Mouse (Mus musculus) heart, embryonic 11.5 days (tissue): ENCODE results near the gene Kcnj6. TPM values are rescaled to one million over a fixed set of nuclear protein-coding genes. Genes with fewer than 3 reads are reported as not detected.

Experiments used
- ATAC-seq: fragments of 200-750 bp; cut with Nextera tagmentation; replicated peaks from 2 replicates; pipeline ENCODE4 v1.8.0; 2017; ENCODE audit warnings: moderate library complexity; ENCODE audit not compliant: insufficient number of reproducible peaks, low FRiP score, low TSS enrichment
- H3K27ac ChIP-seq: fragments of 300-500 bp; sonication (generic); 2 replicates; pipeline ENCODE4 v1.5.1; 2014; ENCODE audit warnings: mild to moderate bottlenecking, low read depth, low read length
- H3K27me3 ChIP-seq: fragments of 300-500 bp; sonication (generic); 2 replicates; pipeline ENCODE4 v1.6.1; 2014; ENCODE audit warnings: mild to moderate bottlenecking, low read length, mixed read lengths; ENCODE audit not compliant: control insufficient read depth, insufficient read depth
- H3K36me3 ChIP-seq: fragments of 300-500 bp; sonication (generic); 2 replicates; pipeline ENCODE4 v1.6.1; 2014; ENCODE audit warnings: mild to moderate bottlenecking, low read length, moderate library complexity, mixed read lengths; ENCODE audit not compliant: control insufficient read depth, insufficient read depth
- H3K4me1 ChIP-seq: fragments of 300-500 bp; sonication (generic); 2 replicates; pipeline ENCODE4 v1.6.1; 2014; ENCODE audit warnings: low read length; ENCODE audit not compliant: control insufficient read depth, insufficient read depth
- H3K4me2 ChIP-seq: fragments of 300-500 bp; sonication (generic); 2 replicates; pipeline ENCODE4 v1.6.1; 2014; ENCODE audit warnings: mild to moderate bottlenecking, moderate library complexity
- H3K4me3 ChIP-seq: fragments of 300-500 bp; sonication (generic); 2 replicates; pipeline ENCODE4 v1.5.1; 2014; ENCODE audit warnings: low read depth, low read length
- H3K9ac ChIP-seq: fragments of 300-500 bp; sonication (generic); 2 replicates; pipeline ENCODE4 v1.6.1; 2014; ENCODE audit warnings: mild to moderate bottlenecking, low read depth, low read length, moderate library complexity
- H3K9me3 ChIP-seq: fragments of 300-500 bp; sonication (generic); replicated peaks from 2 replicates; pipeline ENCODE4 v1.6.1; 2016; ENCODE audit warnings: low read length; ENCODE audit not compliant: control insufficient read depth
- WGBS: fragments of 180-500 bp; shearing (Covaris S2); extraction: QIAGEN DNeasy Blood & Tissue Kit; methylation state at CpG from one replicate; pipeline ENCODE4 v1.1.7; 2014; ENCODE audit not compliant: insufficient replicate concordance; 5-methylcytosine and 5-hydroxymethylcytosine counted together
- polyA plus RNA-seq: library from polyadenylated mRNA; unstranded; fragments of >200 nt; fragmentation: Nextera tagmentation; extraction: Ambion mirVana; gene quantifications from 2 replicates; pipeline ENCODE4 v1.2.1, GENCODE M21; 2014

Gene Kcnj6
- polyA plus RNA-seq, 1 experiment from 2014 or later: 0.19 TPM

- Histone ChIP-seq H3K4me2 (no peak overlapping the region), H3K27me3 (no peaks in the 10 kb centered on the region), H3K4me1 (no peaks in the 10 kb centered on the region), H3K9me3 (no peaks in the 10 kb centered on the region), H3K27ac (no peak overlapping the region), H3K9ac (no peak overlapping the region), H3K4me3 (no peak overlapping the region), H3K36me3 (no peaks in the 10 kb centered on the region)
- WGBS: 78% methylated on average over 9 of the region's 9 CpGs
- no peak for ATAC-seq
Observed at GRCm38 (mm10) chr16:94957156-94957828, 40.2 kb downstream of the Kcnj6 start.

GRCm38 (mm10) chr16:94956410-94956809 lies 41.1 kb downstream of the Kcnj6 start:
- no peaks in the 10 kb centered on the region for H3K9me3 ChIP-seq
- 84% methylated on average over 6 of the region's 6 CpGs for WGBS

GRCm38 (mm10) chr16:94953294-94953693 lies 44.2 kb downstream of the Kcnj6 start:
- 68% methylated on average over 1 of the region's 1 CpGs for WGBS
- ATAC-seq: no peak
- H3K4me1 ChIP-seq: no peaks in the 10 kb centered on the region
- H3K4me3 ChIP-seq: no peak overlapping the region
- no peak overlapping the region for H3K4me2 ChIP-seq
- no peak overlapping the region for H3K9ac ChIP-seq
- no peaks in the 10 kb centered on the region for H3K9me3 ChIP-seq
- H3K27ac ChIP-seq: no peak overlapping the region
- H3K36me3 ChIP-seq: no peaks in the 10 kb centered on the region
- no peaks in the 10 kb centered on the region for H3K27me3 ChIP-seq

More at GRCm38 (mm10) chr16:94956410-94956809, 41.1 kb downstream of the Kcnj6 start:
- no peaks in the 10 kb centered on the region for H3K36me3 ChIP-seq
- no peak overlapping the region for H3K9ac ChIP-seq
- no peak overlapping the region for H3K27ac ChIP-seq
- H3K27me3 ChIP-seq: no peaks in the 10 kb centered on the region
- ATAC-seq: no peak
- H3K4me3 ChIP-seq: no peak overlapping the region
- no peaks in the 10 kb centered on the region for H3K4me1 ChIP-seq
- no peak overlapping the region for H3K4me2 ChIP-seq

- Histone ChIP-seq H3K9ac (no peak overlapping the region), H3K36me3 (no peaks in the 10 kb centered on the region), H3K4me3 (no peak overlapping the region), H3K4me1 (no peaks in the 10 kb centered on the region), H3K4me2 (no peak overlapping the region), H3K27me3 (no peaks in the 10 kb centered on the region), H3K9me3 (no peaks in the 10 kb centered on the region), H3K27ac (no peak overlapping the region)
- no peak for ATAC-seq
- 82% methylated on average over 7 of the region's 7 CpGs for WGBS
Observed at GRCm38 (mm10) chr16:94949172-94949571, 48.3 kb downstream of the Kcnj6 start.

- no peak overlapping the region for H3K9ac ChIP-seq
- no peak for ATAC-seq
- no peaks in the 10 kb centered on the region for H3K27me3 ChIP-seq
- no peaks in the 10 kb centered on the region for H3K4me1 ChIP-seq
- no peak overlapping the region for H3K4me2 ChIP-seq
- WGBS: 78% methylated on average over 5 of the region's 5 CpGs
- no peak overlapping the region for H3K4me3 ChIP-seq
- H3K9me3 ChIP-seq: no peaks in the 10 kb centered on the region
- no peaks in the 10 kb centered on the region for H3K36me3 ChIP-seq
- H3K27ac ChIP-seq: no peak overlapping the region
Observed at GRCm38 (mm10) chr16:94946848-94947247, 50.7 kb downstream of the Kcnj6 start.

- no peak overlapping the region for H3K4me3 ChIP-seq
- no peak overlapping the region for H3K27ac ChIP-seq
- H3K9me3 ChIP-seq: no peaks in the 10 kb centered on the region
- H3K36me3 ChIP-seq: no peaks in the 10 kb centered on the region
- 0 out of 2 replicates have a peak, but pooled peaks cover 2% of the 10 kb centered on the region for H3K27me3 ChIP-seq
- no peaks in the 10 kb centered on the region for H3K4me1 ChIP-seq
- H3K4me2 ChIP-seq: no peak overlapping the region
- H3K9ac ChIP-seq: no peak overlapping the region
- no peak for ATAC-seq
- WGBS: 74% methylated on average over 8 of the region's 8 CpGs
Observed at GRCm38 (mm10) chr16:94932702-94933101, 64.8 kb downstream of the Kcnj6 start.

GRCm38 (mm10) chr16:94931343-94932301 lies 65.9 kb downstream of the Kcnj6 start:
- H3K36me3 ChIP-seq: no peaks in the 10 kb centered on the region
- 4% methylated on average over 21 of the region's 21 CpGs for WGBS
- no peak for ATAC-seq
- no peak overlapping the region for H3K27ac ChIP-seq
- H3K4me2 ChIP-seq: peak overlapping the region; percentile 38
- H3K4me1 ChIP-seq: no peaks in the 10 kb centered on the region
- 0 out of 2 replicates have a peak, but pooled peaks cover 2% of the 10 kb centered on the region for H3K27me3 ChIP-seq
- no peak overlapping the region for H3K9ac ChIP-seq
- H3K4me3 ChIP-seq: no peak overlapping the region
- no peaks in the 10 kb centered on the region for H3K9me3 ChIP-seq

GRCm38 (mm10) chr16:94925364-94925763 lies 72.1 kb downstream of the Kcnj6 start:
- no peaks in the 10 kb centered on the region for H3K9me3 ChIP-seq
- H3K4me3 ChIP-seq: no peak overlapping the region
- H3K4me2 ChIP-seq: no peak overlapping the region
- H3K27ac ChIP-seq: no peak overlapping the region
- H3K4me1 ChIP-seq: no peaks in the 10 kb centered on the region
- H3K36me3 ChIP-seq: no peaks in the 10 kb centered on the region
- ATAC-seq: no peak
- 55% methylated on average over 6 of the region's 6 CpGs for WGBS
- H3K27me3 ChIP-seq: no peaks in the 10 kb centered on the region
- H3K9ac ChIP-seq: no peak overlapping the region
